Mouse (Mus musculus): ENCODE data around the gene 1700010I14Rik.

1700010I14Rik gene

GRCm38 (mm10) chr17:8995344-8995743 is 7.2 kb downstream of the 1700010I14Rik start:
- CTCF ChIA-PET = no interaction called here
- POLR2A ChIA-PET = no interaction called here

DNA sequence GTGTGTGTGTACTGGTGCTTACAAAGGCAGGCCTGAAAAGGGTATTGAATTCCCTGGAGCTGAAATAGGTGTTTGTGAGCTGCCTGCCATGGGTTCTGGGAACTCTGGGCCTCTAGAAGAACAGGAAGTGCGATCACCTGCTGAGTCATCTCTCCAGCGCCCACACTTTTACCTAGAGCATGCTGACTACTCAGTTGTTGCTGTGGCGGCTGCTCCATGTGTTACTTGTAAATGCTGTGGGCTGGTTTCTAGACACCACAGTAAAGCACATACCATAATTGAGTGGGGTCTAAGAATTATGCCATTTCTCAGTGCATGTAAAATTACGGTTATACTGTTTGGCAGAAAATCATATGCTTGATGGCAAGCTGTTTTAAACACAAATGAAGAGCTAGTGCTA is 14.3 kb downstream of the 1700010I14Rik start:
- ChIA-PET POLR2A (no interaction called here), CTCF (interaction anchor here in 1 of 4 experiments (0.6 kb wide), 1 partner anchor 28 kb away, joined by 5 read pairs; no protein-coding TSS in a partner anchor)

DNA sequence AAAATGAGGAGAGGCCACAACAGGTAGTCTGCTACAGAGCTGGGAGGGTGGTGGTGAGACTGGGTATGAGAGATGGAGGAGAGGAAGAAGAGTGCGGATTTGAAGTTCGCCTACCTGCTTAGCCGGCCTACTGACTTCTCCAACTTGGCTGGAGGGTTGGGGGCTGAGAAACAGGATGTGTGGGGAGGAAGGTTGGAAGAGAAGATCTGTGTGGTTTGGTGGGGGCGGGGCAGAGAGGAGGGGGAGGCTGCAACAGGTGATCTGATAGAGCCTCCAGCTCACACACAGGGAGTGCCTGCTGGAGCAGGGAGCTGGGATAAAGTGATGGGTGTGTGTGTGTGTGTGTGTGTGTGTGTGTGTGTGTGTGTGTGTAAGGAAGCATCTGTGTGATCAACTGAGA is 16.4 kb downstream of the 1700010I14Rik start:
- POLR2A ChIA-PET = interaction anchor here in 2 of 4 experiments (0.6 kb wide), 2 partner anchors 27 to 345 kb away, joined by 3 to 4 read pairs; no protein-coding TSS in a partner anchor

GRCm38 (mm10) chr17:9023198-9023942 is 35.2 kb downstream of the 1700010I14Rik start:
- ChIA-PET CTCF (interaction anchor here in 1 of 4 experiments (0.8 kb wide), 1 partner anchor 9 kb away, joined by 3 read pairs; no protein-coding TSS in a partner anchor), POLR2A (no interaction called here)

More for the DNA sequence above, 16.4 kb downstream of the 1700010I14Rik start:
- CTCF ChIA-PET = interaction anchor here in 1 of 4 experiments (1.0 to 1.1 kb wide), 2 partner anchors 13 to 27 kb away, joined by 3 to 4 read pairs; no protein-coding TSS in a partner anchor

DNA sequence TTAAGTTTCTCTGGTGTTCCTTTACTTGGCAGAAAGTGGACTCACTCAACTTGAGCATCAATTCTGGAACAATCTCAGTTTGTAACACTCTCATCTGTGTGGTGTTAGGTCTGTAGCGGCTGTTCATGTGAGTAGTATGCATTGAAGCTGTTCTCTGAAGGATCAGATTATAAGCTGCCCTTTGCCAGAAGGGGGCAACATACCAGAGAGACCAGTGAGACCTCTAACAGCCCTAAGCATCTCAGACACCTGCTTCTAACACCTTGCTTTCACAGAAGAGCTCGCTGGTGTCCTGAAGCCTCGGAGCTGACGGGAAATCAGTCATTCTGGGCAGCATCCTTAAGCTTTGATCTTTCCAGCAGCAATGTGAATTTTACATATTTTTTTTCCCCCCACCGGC is 42.0 kb downstream of the 1700010I14Rik start:
- CTCF ChIA-PET = interaction anchor here (0.5 to 2.0 kb wide), 16 partner anchors 15 to 1386 kb away, joined by 3 to 11 read pairs (median 4); no protein-coding TSS in a partner anchor
- POLR2A ChIA-PET = interaction anchor here in 2 of 4 experiments (0.5 to 0.7 kb wide), 4 partner anchors 22 to 1491 kb away, joined by 3 to 7 read pairs (median 4); no protein-coding TSS in a partner anchor

DNA sequence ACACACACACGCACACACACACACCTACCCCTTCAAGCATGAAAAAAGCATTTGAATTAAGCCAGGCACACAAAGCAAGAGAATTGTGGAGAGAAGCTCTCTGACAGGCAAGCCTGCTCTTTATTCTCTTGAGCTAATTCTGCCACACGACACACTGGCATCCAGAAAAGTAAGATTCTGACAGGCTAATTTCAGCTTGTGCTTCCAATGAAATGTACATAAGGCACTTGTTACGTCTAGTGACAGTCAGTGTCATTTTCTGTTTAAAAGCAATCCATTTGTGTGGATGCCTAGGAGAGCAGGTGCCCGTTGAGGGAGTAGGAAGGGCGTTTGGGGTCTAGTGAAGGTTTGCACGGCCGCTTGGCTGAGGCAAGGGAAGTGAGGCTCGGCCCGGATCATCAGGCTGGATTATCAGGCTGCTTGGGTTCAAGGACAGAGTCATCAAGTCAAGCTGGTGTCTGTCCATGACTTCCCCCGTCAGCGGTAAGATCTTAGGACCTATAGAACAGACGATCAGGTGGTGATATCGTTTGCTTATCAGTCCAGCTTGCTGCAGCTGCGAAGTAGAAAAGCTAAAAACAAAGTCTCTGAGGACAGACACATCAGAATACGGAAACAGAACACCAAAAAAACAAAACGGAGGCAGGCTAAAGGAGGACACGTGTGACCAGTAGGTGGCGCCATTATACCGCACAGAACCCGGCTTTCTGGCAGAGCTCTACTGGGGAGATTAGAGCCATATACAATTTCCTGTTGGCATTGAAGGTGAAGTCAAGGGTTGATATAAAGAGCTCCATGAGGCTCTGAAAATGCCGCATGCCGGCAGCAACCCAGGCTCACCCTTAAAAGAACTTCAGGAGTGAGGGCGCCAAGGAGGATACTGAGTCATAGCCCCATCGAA is 43.4 kb downstream of the 1700010I14Rik start:
- CTCF ChIA-PET = interaction anchor here (0.5 to 2.0 kb wide), 34 partner anchors 8 to 1553 kb away, joined by 3 to 12 read pairs (median 4); no protein-coding TSS in a partner anchor

DNA sequence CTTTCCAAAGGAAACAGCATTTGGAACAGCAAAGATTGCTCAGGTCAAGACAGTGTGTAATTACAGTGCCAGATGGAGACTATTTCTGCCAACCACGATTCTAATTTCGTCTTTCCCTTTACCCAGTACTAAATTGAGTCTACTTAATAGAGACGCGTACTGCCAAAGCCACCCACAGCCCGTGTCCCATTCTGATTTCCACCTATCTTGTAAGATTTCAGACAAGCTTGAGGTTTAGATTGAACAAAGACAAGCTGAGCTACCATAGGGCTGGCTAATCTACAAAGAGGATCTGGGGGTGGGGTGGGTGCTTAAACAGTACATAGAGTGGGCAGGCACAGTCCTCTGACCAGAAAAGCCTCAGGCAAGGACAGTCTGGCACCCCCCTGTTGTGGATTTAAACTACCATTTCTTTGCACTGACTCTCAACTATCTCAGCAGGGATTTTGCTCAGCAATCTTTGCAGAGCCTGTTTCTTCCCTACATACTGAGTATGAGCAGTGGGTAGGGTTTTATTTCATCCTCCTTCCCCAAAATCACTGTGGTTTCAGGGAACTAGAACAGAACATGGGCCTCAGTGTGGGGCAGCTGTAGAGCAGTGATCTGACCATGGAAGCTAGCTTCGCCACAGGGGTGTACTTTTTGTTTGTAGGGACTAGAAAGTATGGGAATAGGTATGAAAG is 44.4 kb downstream of the 1700010I14Rik start:
- CTCF ChIA-PET = interaction anchor here (0.5 to 2.0 kb wide), 26 partner anchors 9 to 437 kb away, joined by 3 to 14 read pairs (median 4); no protein-coding TSS in a partner anchor

More for the DNA sequence above, 43.4 kb downstream of the 1700010I14Rik start:
- POLR2A ChIA-PET = interaction anchor here in 3 of 4 experiments (0.6 kb wide), 4 partner anchors 27 to 1070 kb away, joined by 3 read pairs; no protein-coding TSS in a partner anchor

GRCm38 (mm10) chr17:9033511-9033910 is 45.4 kb downstream of the 1700010I14Rik start:
- POLR2A ChIA-PET = interaction anchor here in 1 of 4 experiments (1.4 kb wide), 1 partner anchor 10 kb away, joined by 3 read pairs; no protein-coding TSS in a partner anchor
- CTCF ChIA-PET = interaction anchor here in 1 of 4 experiments (1.2 kb wide), 1 partner anchor 15 kb away, joined by 3 read pairs; no protein-coding TSS in a partner anchor

More for the DNA sequence above, 44.4 kb downstream of the 1700010I14Rik start:
- POLR2A ChIA-PET = interaction anchor here in 2 of 4 experiments (0.6 to 1.4 kb wide), 4 partner anchors 11 to 215 kb away, joined by 3 to 5 read pairs (median 3); no protein-coding TSS in a partner anchor

DNA sequence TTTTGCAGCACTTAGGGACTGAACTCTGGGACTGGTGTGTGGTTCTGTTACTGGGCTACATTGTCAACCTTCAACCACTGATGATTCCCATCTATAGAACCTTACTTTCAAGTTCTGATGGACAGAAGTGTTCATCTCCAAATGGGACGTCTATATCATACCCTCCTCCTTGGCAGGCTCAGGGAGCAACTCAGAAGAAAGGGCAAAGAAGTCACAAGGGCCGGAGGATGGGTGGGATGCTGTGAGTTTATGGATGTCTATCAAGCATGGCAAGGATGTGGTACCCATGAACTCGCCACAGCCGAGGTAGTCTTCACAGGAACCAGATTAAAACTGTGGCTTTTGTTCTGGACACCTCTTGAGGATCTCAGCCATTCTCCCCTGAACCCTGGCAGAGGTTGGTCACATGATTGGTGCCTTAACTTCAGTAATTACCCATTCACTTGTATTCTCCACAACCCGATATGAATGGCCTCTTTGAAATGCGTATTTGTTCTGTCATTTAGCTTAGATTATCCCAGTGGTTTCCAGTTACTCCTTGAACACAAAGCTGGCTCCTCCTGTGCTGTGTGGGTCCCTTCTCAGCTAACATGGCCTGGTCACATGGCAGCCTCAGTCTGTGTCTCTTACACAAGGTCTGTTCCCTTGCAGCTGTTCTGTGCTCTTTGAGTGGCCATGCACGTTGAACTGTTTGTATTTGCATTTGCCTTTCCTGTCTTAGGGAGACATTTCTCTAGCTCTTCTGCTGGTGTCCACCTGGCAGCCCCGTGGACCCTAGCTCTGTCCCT is 47.6 kb downstream of the 1700010I14Rik start:
- ChIA-PET POLR2A (no interaction called here), CTCF (no interaction called here)

- POLR2A ChIA-PET = no interaction called here
- CTCF ChIA-PET = interaction anchor here in 2 of 4 experiments (1.0 to 1.3 kb wide), 4 partner anchors 11 to 17 kb away, joined by 3 to 5 read pairs (median 4); no protein-coding TSS in a partner anchor
Observed at GRCm38 (mm10) chr17:9042723-9043122, 54.6 kb downstream of the 1700010I14Rik start.

DNA sequence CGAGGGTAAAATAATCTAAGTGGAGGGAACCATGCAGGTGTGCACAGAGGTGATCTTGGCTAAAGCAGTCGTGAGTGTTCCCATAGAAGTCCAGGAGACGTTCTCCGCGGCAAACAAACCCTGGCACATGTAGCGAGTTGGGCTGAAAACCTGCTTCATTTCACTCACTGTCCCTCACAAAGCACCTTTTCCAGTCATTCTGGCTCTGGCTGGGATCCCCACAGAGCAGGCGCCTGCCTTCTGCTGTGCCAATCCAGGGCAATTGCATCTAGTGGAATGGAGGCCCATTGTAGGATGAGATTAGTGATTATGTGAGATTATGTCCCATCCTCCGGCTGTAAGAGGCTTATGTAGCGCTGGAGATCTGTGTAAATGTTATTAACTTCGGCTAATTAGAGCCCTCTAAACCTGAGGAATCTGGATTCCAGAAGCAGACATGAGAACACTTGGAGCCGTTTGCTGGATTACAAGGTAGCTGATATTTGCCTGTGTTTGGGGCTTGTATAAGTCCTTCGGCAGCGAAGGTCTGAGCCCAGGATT is 64.4 kb downstream of the 1700010I14Rik start:
- POLR2A ChIA-PET = no interaction called here
- CTCF ChIA-PET = no interaction called here

GRCm38 (mm10) chr17:9059360-9059932 is 71.3 kb downstream of the 1700010I14Rik start:
- CTCF ChIA-PET = interaction anchor here in 2 of 4 experiments (0.7 to 1.3 kb wide), 4 partner anchors 17 to 1950 kb away, joined by 3 to 10 read pairs (median 4); no protein-coding TSS in a partner anchor
- POLR2A ChIA-PET = no interaction called here

Data from embryonic stem cell, embryonic (primary cell).